Mouse (Mus musculus): ENCODE results near the gene Morc3.
"Not testable (repeated sequence)": the region's sequence is repeated elsewhere in the genome, so short reads cannot be mapped to it uniquely, and the experiment has no call there.

Gene Morc3

GRCm38 (mm10) chr16:93817371-93817770, 14.6 kb upstream of the Morc3 start:
- in situ Hi-C loops (cut with MboI, MseI): no loop called here

GRCm38 (mm10) chr16:93818691-93819324, 13.1 kb upstream of the Morc3 start:
- in situ Hi-C loops (cut with MboI, MseI): no loop called here

GRCm38 (mm10) chr16:93819325-93819696, 12.6 kb upstream of the Morc3 start:
- in situ Hi-C loops (cut with MboI, MseI): no loop called here

GRCm38 (mm10) chr16:93820040-93820439, 11.9 kb upstream of the Morc3 start:
- in situ Hi-C loops (cut with MboI, MseI): no loop called here

GRCm38 (mm10) chr16:93821706-93822105, 10.2 kb upstream of the Morc3 start:
- in situ Hi-C loops (cut with MboI, MseI): no loop called here

- in situ Hi-C loops (cut with MboI, MseI): not testable (repeated sequence)
These were observed 9.3 kb upstream of the Morc3 start for GRCm38 (mm10) chr16:93822433-93823225.

- in situ Hi-C loops (cut with MboI, MseI): no loop called here
These were observed 7.1 kb upstream of the Morc3 start for GRCm38 (mm10) chr16:93824799-93825198.

- in situ Hi-C loops (cut with MboI, MseI): no loop called here
These were observed 6.5 kb upstream of the Morc3 start for GRCm38 (mm10) chr16:93825463-93825862.

GRCm38 (mm10) chr16:93826054-93826453, 5.9 kb upstream of the Morc3 start:
- in situ Hi-C loops (cut with MboI, MseI): no loop called here

- in situ Hi-C loops (cut with MboI, MseI): not testable (repeated sequence)
These were observed 5.4 kb upstream of the Morc3 start for GRCm38 (mm10) chr16:93826478-93826877.

- in situ Hi-C loops (cut with MboI, MseI): no loop called here
These were observed 5.0 kb upstream of the Morc3 start for GRCm38 (mm10) chr16:93826909-93827308.

- in situ Hi-C loops (cut with MboI, MseI): no loop called here
These were observed 2.4 kb upstream of the Morc3 start for GRCm38 (mm10) chr16:93829526-93829925.

GRCm38 (mm10) chr16:93830071-93830470, 1.9 kb upstream of the Morc3 start:
- in situ Hi-C loops (cut with MboI, MseI): no loop called here

- in situ Hi-C loops (cut with MboI, MseI): no loop called here
These were observed 1.0 kb upstream of the Morc3 start for GRCm38 (mm10) chr16:93830916-93831315.

- in situ Hi-C loops (cut with MboI, MseI): no loop called here
These were observed 743 bp downstream of the Morc3 start for GRCm38 (mm10) chr16:93832451-93833276.

GRCm38 (mm10) chr16:93833551-93833950, 1.6 kb downstream of the Morc3 start:
- in situ Hi-C loops (cut with MboI, MseI): no loop called here

- in situ Hi-C loops (cut with MboI, MseI): no loop called here
These were observed 2.2 kb downstream of the Morc3 start for GRCm38 (mm10) chr16:93834076-93834475.

GRCm38 (mm10) chr16:93839049-93839448, 7.1 kb downstream of the Morc3 start:
- in situ Hi-C loops (cut with MboI, MseI): no loop called here

- in situ Hi-C loops (cut with MboI, MseI): no loop called here
These were observed 18.6 kb downstream of the Morc3 start for GRCm38 (mm10) chr16:93850527-93850926.

GRCm38 (mm10) chr16:93859967-93860366, 28.0 kb downstream of the Morc3 start:
- in situ Hi-C loops (cut with MboI, MseI): no loop called here

GRCm38 (mm10) chr16:93860686-93861085, 28.8 kb downstream of the Morc3 start:
- in situ Hi-C loops (cut with MboI, MseI): no loop called here

GRCm38 (mm10) chr16:93874841-93875240, 42.9 kb downstream of the Morc3 start:
- in situ Hi-C loops (cut with MboI, MseI): no loop called here
